Mouse (Mus musculus): ENCODE measurements around the gene Glo1.

DNA sequence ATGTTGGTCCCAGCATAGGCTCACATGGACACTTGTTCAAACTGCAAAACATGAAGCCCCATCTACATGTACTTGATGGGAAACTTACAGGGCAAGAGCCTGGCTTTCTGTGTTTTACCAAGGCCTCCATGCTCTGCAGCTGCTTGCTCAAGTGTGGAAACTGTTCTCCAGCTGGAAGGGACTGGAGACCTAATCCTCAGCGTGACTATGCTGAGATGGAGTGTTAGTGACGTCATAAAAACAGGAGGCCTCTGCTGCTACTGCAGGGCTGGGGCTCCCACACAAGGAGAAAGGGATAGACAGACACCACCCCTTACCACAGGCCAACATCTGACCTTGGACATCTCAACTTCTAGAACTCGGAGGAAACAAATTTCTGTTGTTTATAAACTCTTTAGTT is 55.7 kb downstream of the Glo1 start:
- TF ChIP-seq CTCF (IDR thresholded peaks at IDR 0.05; ENCODE audit: low read depth, low read length) = no peak
- TF ChIP-seq GATA2 (IDR thresholded peaks at IDR 0.05; ENCODE audit: borderline replicate concordance, low read depth, low read length) = no peak
- no peak for TF ChIP-seq GATA1 (IDR thresholded peaks at IDR 0.05; ENCODE audit: borderline replicate concordance, low read length)
- no peak for TF ChIP-seq POLR2AphosphoS5 (IDR thresholded peaks at IDR 0.05; ENCODE audit: insufficient replicate concordance, low read depth, low read length)
- TF ChIP-seq TAL1 (conservative IDR thresholded peaks at IDR 0.05; ENCODE audit: low read depth, low read length) = no peak

Data from G1E (cell line).